Mouse (Mus musculus): Measurements from ENCODE around the gene Pdlim5.

GRCm38 (mm10) chr3:142394000-142394411 lies 1.5 kb downstream of the Pdlim5 start:
- no peak for TF ChIP-seq CTCF (IDR thresholded peaks at IDR 0.05; ENCODE audit: low read depth, low read length)
- TF ChIP-seq POLR2A (IDR thresholded peaks at IDR 0.05; ENCODE audit: insufficient read depth, low read length) = no peak

All from ES-Bruce4 (cell line).